Mouse (Mus musculus): ENCODE data around the gene Slc2a2. TPM values are rescaled to one million over a fixed set of nuclear protein-coding genes. Genes with fewer than 3 reads are reported as not detected.

The Slc2a2 gene
- total RNA-seq (2014; fragmentation: Nextera tagmentation) (7.1 and 7.9 TPM in 2 replicates), total RNA-seq (2017) (1.3 and 1.5 TPM in 2 replicates), polyA plus RNA-seq (2012) (0.12 and 0.24 TPM in 2 replicates)

DNA sequence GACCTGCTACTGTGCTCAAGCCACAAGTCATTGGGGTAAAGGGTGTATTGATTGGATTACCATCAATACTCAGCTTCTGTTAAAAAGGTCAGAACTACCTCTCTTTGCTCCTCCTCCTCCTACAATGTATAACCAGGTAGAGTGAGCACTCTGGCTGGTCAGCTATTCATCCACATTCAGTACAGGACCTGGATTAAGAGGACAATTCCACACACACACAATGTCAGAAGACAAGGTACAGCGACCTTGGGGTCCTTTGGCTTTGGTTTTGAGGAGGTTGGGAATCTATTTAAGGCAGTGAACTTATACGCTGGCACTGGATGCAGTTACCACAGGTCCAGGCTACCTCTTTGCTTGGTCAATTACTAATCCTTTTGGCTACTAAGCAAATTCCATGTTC is at the start of gene Slc2a2:
Gene Slc2a2 (plus strand): TSS at position 107 of the 400 bp plus-strand sequence.
- no peaks in the 10 kb centered on the region for H3K36me3 ChIP-seq (replicated peaks)
- H3K27me3 ChIP-seq (ENCODE audit: insufficient read depth, low read length), result peaks cover 11% of the 10 kb centered on the region
- ATAC-seq (ENCODE audit: extremely low read depth, insufficient number of reproducible peaks, low FRiP score, poor library complexity, severe bottlenecking), result no peak
- no peaks in the 10 kb centered on the region for H3K9me3 ChIP-seq (replicated peaks)
- no peak within 1 kb of the TSS for H3K4me3 ChIP-seq (ENCODE audit: low read depth, low read length)
- DNase-seq (ENCODE audit: low spot score), result no peak
- H3K4me1 ChIP-seq (ENCODE audit: insufficient read depth, low read depth, low read length), result no peaks in the 10 kb centered on the region
- no peak for TF ChIP-seq TAL1 (conservative IDR thresholded peaks at IDR 0.05; ENCODE audit: low read depth, low read length)

DNA sequence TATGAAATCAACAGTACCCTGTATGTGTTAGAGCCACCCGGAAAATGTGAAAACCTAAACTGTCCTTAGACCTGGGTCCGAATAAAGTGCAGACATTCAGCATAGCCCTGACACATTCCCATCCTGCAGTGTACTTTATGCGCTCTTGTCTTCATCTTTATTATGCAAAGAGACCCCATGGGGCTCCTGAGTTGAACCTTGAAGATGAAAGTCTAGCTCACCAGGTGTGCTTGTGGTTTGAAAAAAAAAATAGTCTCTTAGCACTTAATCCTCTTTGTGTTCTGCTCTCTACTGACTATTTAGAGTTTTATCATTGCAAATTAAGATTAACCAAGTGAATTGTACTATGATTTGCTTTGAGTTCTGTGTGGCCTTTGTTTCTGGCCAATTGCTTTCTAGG is 45.1 kb upstream of the Slc2a2 start:
- no peak for TF ChIP-seq CTCF (IDR thresholded peaks at IDR 0.05; ENCODE audit: low read depth, low read length)
- TF ChIP-seq TAL1 (conservative IDR thresholded peaks at IDR 0.05; ENCODE audit: low read depth, low read length), result no peak
- no peak for TF ChIP-seq GATA2 (IDR thresholded peaks at IDR 0.05; ENCODE audit: borderline replicate concordance, low read depth, low read length)
- no peak for TF ChIP-seq POLR2AphosphoS5 (IDR thresholded peaks at IDR 0.05; ENCODE audit: insufficient replicate concordance, low read depth, low read length)
- TF ChIP-seq GATA1 (IDR thresholded peaks at IDR 0.05; ENCODE audit: borderline replicate concordance, low read length), result no peak
- H3K9me3 ChIP-seq (replicated peaks), result no peaks in the 10 kb centered on the region
- no peak overlapping the region for H3K4me3 ChIP-seq (ENCODE audit: low read depth, low read length)
- peaks cover 4% of the 10 kb centered on the region; the same call in 1 of the 2 replicates for H3K27me3 ChIP-seq (ENCODE audit: insufficient read depth, low read length)
- no peaks in the 10 kb centered on the region for H3K36me3 ChIP-seq (replicated peaks)
- no peak for ATAC-seq (ENCODE audit: extremely low read depth, insufficient number of reproducible peaks, low FRiP score, poor library complexity, severe bottlenecking)
- no peak for DNase-seq (ENCODE audit: low spot score)
- no peaks in the 10 kb centered on the region for H3K4me1 ChIP-seq (ENCODE audit: insufficient read depth, low read depth, low read length)

DNA sequence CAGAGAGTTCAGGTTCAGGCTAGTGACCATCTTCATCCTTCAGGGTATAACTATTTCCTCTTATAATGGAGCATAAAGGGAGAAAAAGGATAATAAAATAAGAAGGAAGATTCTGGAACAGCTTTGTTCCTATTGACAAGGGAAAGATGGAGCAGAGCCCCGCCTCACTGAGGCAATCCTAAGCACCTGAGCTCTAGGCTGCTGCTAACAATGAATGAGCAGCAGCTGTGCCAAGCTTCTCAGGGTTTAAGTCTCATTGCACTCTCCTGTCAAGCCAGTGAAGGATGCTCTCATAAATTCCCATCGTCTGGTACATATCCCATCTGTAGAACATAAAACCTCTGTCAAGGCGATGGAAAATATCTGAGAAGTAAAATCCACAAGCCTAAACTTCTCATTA is 44.7 kb upstream of the Slc2a2 start:
- H3K27me3 ChIP-seq (ENCODE audit: insufficient read depth, low read length), result peaks cover 4% of the 10 kb centered on the region; the same call in 1 of the 2 replicates
- no peak overlapping the region for H3K4me3 ChIP-seq (ENCODE audit: low read depth, low read length)
- TF ChIP-seq GATA1 (IDR thresholded peaks at IDR 0.05; ENCODE audit: borderline replicate concordance, low read length), result no peak
- TF ChIP-seq CTCF (IDR thresholded peaks at IDR 0.05; ENCODE audit: low read depth, low read length), result no peak
- no peak for TF ChIP-seq GATA2 (IDR thresholded peaks at IDR 0.05; ENCODE audit: borderline replicate concordance, low read depth, low read length)
- no peak for TF ChIP-seq TAL1 (conservative IDR thresholded peaks at IDR 0.05; ENCODE audit: low read depth, low read length)
- TF ChIP-seq POLR2AphosphoS5 (IDR thresholded peaks at IDR 0.05; ENCODE audit: insufficient replicate concordance, low read depth, low read length), result no peak
- H3K4me1 ChIP-seq (ENCODE audit: insufficient read depth, low read depth, low read length), result no peaks in the 10 kb centered on the region
- DNase-seq (ENCODE audit: low spot score) (no peak), ATAC-seq (ENCODE audit: extremely low read depth, insufficient number of reproducible peaks, low FRiP score, poor library complexity, severe bottlenecking) (no peak)
- H3K36me3 ChIP-seq (replicated peaks), result no peaks in the 10 kb centered on the region
- no peaks in the 10 kb centered on the region for H3K9me3 ChIP-seq (replicated peaks)

DNA sequence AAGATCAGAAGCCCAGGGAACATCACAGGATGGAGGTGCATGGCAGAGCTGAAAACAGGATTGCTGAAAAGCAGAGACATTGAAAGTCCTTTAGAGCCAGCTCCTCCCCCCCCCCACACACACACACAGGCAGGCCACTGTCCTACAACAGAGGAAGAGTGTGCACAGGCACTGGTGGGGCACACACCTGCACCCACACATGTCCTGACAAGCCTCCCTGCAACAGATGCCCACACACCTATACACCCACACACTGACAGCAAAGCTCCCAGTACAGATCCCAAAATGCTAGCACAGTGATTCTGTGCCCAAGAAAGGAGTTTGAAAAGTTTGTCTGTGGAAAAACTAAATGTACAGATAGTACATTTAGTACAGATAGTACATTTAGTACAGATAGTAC is 43.0 kb upstream of the Slc2a2 start:
- Histone ChIP-seq H3K9me3 (replicated peaks) (no peaks in the 10 kb centered on the region), H3K36me3 (replicated peaks) (no peaks in the 10 kb centered on the region), H3K4me3 (ENCODE audit: low read depth, low read length) (no peak overlapping the region), H3K27me3 (ENCODE audit: insufficient read depth, low read length) (peaks cover 7% of the 10 kb centered on the region; the same call in 1 of the 2 replicates), H3K4me1 (ENCODE audit: insufficient read depth, low read depth, low read length) (no peaks in the 10 kb centered on the region)
- ATAC-seq (ENCODE audit: extremely low read depth, insufficient number of reproducible peaks, low FRiP score, poor library complexity, severe bottlenecking) (no peak), DNase-seq (ENCODE audit: low spot score) (no peak)
- TF ChIP-seq POLR2AphosphoS5 (IDR thresholded peaks at IDR 0.05; ENCODE audit: insufficient replicate concordance, low read depth, low read length) (no peak), CTCF (IDR thresholded peaks at IDR 0.05; ENCODE audit: low read depth, low read length) (no peak), GATA1 (IDR thresholded peaks at IDR 0.05; ENCODE audit: borderline replicate concordance, low read length) (no peak), GATA2 (IDR thresholded peaks at IDR 0.05; ENCODE audit: borderline replicate concordance, low read depth, low read length) (no peak), TAL1 (conservative IDR thresholded peaks at IDR 0.05; ENCODE audit: low read depth, low read length) (no peak)

DNA sequence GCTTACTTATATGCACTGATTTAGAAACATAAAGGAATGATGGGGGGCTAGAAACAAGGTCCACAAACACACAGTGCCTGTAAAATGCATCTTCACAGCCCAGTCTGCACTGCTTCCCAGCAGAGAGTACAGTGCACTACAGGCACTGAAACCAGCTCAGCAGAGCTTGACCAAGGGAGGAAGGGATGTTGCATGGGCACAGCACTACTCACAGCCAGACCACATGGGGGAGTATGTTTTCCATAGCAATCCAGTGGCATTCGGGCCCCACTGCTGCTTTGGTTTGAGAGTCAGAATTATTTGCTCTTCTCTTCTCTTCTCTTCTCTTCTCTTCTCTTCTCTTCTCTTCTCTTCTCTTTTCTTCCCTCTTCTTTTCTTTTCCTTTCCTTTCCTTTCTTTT is 39.4 kb upstream of the Slc2a2 start:
- Histone ChIP-seq H3K9me3 (replicated peaks) (no peaks in the 10 kb centered on the region), H3K27me3 (ENCODE audit: insufficient read depth, low read length) (0 out of 2 replicates have a peak, but pooled peaks cover 5% of the 10 kb centered on the region), H3K4me3 (ENCODE audit: low read depth, low read length) (no peak overlapping the region), H3K36me3 (replicated peaks) (no peaks in the 10 kb centered on the region), H3K4me1 (ENCODE audit: insufficient read depth, low read depth, low read length) (no peaks in the 10 kb centered on the region)
- TF ChIP-seq CTCF (IDR thresholded peaks at IDR 0.05; ENCODE audit: low read depth, low read length), result no peak
- TF ChIP-seq TAL1 (conservative IDR thresholded peaks at IDR 0.05; ENCODE audit: low read depth, low read length), result no peak
- no peak for TF ChIP-seq GATA1 (IDR thresholded peaks at IDR 0.05; ENCODE audit: borderline replicate concordance, low read length)
- TF ChIP-seq POLR2AphosphoS5 (IDR thresholded peaks at IDR 0.05; ENCODE audit: insufficient replicate concordance, low read depth, low read length), result no peak
- TF ChIP-seq GATA2 (IDR thresholded peaks at IDR 0.05; ENCODE audit: borderline replicate concordance, low read depth, low read length), result no peak
- DNase-seq (ENCODE audit: low spot score) (no peak), ATAC-seq (ENCODE audit: extremely low read depth, insufficient number of reproducible peaks, low FRiP score, poor library complexity, severe bottlenecking) (no peak)

DNA sequence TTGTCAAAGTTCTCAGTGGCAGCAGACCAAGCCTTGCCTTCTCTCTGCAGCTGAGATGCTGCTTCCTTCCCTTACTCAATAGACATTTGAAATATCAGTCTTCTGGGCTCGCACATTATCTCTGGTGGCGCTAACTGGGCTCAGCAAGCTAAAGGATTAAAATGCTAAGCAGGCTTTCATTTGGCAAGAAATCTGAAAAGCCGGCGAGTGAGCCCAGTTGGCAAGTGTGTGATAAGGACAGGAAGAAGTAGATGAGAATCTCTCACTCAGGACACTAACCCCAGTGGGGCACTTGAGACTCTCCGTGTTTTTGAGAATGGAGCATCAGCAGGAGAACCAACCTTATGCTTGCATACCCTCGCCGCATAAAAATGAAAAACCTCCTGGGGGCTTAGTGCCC is 16.9 kb upstream of the Slc2a2 start:
- ATAC-seq (ENCODE audit: extremely low read depth, insufficient number of reproducible peaks, low FRiP score, poor library complexity, severe bottlenecking) (no peak), DNase-seq (ENCODE audit: low spot score) (no peak)
- Histone ChIP-seq H3K9me3 (replicated peaks) (no peaks in the 10 kb centered on the region), H3K4me1 (ENCODE audit: insufficient read depth, low read depth, low read length) (no peaks in the 10 kb centered on the region), H3K4me3 (ENCODE audit: low read depth, low read length) (no peak overlapping the region), H3K36me3 (replicated peaks) (no peaks in the 10 kb centered on the region), H3K27me3 (ENCODE audit: insufficient read depth, low read length) (peaks cover 18% of the 10 kb centered on the region)
- TF ChIP-seq POLR2AphosphoS5 (IDR thresholded peaks at IDR 0.05; ENCODE audit: insufficient replicate concordance, low read depth, low read length) (no peak), GATA2 (IDR thresholded peaks at IDR 0.05; ENCODE audit: borderline replicate concordance, low read depth, low read length) (no peak), TAL1 (conservative IDR thresholded peaks at IDR 0.05; ENCODE audit: low read depth, low read length) (no peak), CTCF (IDR thresholded peaks at IDR 0.05; ENCODE audit: low read depth, low read length) (no peak), GATA1 (IDR thresholded peaks at IDR 0.05; ENCODE audit: borderline replicate concordance, low read length) (no peak)
